Mouse (Mus musculus) 3134 (cell line): ENCODE results near the gene Greb1.
"Not testable (repeated sequence)": the region's sequence is repeated elsewhere in the genome, so short reads cannot be mapped to it uniquely, and the experiment has no call there.

Source experiments
- DNase-seq: peaks from one replicate; pipeline ENCODE4 v3.0.0-alpha.2; 2011; ENCODE audit warnings: low spot score; ENCODE audit not compliant: insufficient read length; ENCODE audit errors: extremely low read depth

Greb1 gene

GRCm38 (mm10) chr12:16698691-16699090, 102.0 kb downstream of the Greb1 start:
- DNase-seq: no peak

GRCm38 (mm10) chr12:16696146-16696545, 104.5 kb downstream of the Greb1 start:
- DNase-seq: no peak

- DNase-seq: not testable (repeated sequence)
Observed at GRCm38 (mm10) chr12:16695252-16695651, 105.4 kb downstream of the Greb1 start.

DNA sequence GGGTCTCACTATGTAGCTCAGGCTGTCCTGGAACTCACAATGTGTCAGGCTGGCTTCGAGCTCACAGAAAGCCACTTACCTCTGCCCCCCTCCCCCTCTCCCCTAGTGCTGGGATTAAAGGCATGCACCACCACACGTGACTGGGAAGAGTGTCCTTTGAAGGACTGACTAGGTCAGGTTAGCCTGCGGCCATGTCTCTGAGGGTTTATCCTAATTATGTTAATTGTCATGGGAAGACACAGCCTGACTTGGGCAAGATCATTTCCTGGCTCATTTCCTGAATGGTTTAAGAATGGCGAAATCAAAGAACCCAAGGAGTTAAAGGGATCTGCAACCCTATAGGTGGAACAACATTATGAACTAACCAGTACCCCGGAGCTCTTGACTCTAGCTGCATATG, 105.9 kb downstream of the Greb1 start:
- DNase-seq: no peak

- DNase-seq: no peak
Observed at GRCm38 (mm10) chr12:16690631-16691030, 110.1 kb downstream of the Greb1 start.

- no peak for DNase-seq
Observed at GRCm38 (mm10) chr12:16672246-16672645, 128.4 kb downstream of the Greb1 start.

GRCm38 (mm10) chr12:16669176-16669575, 131.5 kb downstream of the Greb1 start:
- no peak for DNase-seq

DNA sequence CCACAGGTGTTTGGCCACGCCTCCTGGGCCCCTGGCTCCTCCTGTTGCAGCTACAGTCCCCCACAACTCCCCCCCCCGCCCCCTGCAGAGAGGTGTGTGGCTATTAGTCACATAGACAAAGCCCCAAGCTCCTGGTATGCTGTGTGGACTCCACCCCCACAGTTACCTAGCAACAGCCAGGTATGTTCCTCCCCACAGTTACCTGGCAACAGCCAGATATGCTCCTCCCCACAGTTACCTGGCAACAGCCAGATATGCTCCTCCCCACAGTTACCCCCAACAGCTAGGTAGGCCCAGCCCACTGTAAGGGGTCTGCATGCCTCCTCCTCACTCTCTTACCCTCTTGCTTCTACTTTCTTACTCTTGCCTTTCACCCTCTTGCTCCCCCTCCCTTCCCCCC, 135.7 kb downstream of the Greb1 start:
- no peak for DNase-seq

DNA sequence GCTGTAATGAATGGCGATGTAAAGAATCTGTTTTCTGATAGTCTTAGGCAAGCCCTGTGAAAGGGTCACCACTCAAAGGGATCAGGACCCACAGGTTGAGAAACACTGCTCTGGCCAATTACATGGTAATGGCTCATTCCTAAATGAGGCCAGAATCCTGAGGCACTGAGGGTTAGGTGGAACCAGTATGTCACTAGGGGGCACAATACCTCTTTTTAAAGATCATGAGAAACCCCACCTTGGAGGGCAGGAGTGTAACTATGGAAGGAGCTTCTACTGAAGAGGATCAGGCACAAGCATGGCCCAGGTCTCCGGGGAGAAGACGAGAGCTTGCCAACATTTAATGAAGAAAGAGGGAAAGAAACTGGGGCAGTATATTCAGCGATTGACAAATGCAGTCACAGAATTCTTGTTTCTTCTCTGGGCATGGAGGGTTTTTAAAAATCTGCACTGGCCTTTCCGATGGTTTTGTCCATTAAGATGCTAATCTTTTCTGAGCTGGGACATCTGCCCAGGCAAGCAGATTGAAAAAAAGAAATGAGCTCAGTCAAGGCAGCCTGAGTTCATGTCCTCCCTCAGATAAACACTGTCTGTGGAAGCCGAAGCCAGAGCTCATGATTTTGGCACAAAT, 137.6 kb downstream of the Greb1 start:
- DNase-seq: no peak

DNA sequence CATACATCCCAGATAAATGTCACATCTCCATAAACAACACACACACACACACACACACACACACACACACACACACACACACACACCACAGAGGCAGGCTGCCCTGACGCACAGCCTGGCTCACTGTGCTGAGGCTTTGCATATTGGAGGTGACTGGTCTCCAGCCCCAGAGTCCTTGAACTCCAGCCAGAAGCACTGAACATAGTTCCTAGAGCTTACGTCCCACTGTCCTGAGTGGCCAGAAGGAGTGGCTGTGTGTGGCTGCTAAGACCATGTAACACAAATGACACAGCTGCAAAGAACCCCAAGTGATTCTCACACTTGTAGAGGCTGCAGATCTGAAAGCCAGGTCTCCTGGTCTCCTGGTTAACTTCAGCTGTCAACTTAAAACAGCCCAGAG, 138.8 kb downstream of the Greb1 start:
- no peak for DNase-seq

DNA sequence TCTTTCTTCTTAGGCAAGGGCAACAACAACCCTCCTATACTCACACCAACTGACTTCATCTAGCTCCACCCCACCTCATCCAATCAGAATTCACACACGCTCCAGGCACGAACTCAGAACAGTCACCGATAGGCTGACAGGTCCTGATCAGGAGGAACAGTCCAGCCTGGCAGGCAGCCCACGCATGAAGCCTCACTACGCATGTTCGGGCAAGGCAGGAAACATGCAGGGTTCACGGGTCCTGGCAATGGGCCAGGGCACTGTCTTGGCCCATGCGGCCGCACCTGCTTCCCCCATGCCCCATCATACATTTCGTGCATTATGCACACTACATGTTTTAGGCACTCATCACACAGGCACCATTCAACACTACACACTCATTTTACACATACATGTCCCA, 139.2 kb downstream of the Greb1 start:
- DNase-seq: no peak

- peak; percentile 21 for DNase-seq
Observed at GRCm38 (mm10) chr12:16656906-16657875, 143.5 kb downstream of the Greb1 start.

GRCm38 (mm10) chr12:16655604-16656003, 145.1 kb downstream of the Greb1 start:
- DNase-seq: no peak

DNA sequence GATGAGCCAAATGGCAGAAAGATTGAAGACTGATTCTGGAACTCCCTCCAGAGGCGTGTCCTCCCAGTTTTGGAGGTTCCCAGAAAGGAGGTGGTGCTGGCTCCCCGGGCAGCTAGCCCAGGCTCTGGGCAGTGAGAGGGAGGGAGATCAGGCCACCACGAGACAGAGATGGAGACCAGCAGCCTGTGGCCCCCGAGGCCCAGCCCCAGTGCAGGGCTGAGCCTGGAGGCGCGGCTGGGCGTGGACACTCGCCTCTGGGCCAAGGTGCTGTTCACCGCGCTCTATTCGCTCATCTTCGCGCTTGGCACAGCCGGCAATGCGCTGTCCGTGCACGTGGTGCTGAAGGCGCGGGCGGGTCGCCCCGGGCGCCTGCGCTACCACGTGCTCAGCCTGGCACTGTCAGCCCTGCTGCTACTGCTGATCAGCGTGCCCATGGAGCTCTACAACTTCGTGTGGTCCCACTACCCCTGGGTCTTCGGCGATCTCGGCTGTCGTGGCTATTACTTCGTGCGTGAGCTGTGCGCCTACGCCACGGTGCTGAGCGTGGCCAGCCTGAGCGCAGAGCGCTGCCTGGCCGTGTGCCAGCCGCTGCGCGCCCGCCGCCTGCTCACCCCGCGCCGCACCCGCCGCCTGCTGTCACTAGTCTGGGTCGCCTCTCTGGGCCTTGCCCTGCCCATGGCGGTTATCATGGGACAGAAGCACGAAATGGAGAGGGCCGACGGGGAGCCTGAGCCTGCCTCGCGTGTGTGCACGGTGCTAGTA, 147.2 kb downstream of the Greb1 start, which contains the start of gene Ntsr2:
Ntsr2 (plus strand) TSS at position 51 of the 762 bp plus-strand sequence.
- DNase-seq: peak; percentile 18

GRCm38 (mm10) chr12:16649819-16650218, 150.9 kb downstream of the Greb1 start:
- no peak for DNase-seq

GRCm38 (mm10) chr12:16648273-16648672, 152.4 kb downstream of the Greb1 start:
- no peak for DNase-seq

GRCm38 (mm10) chr12:16646780-16647409, 153.8 kb downstream of the Greb1 start:
- DNase-seq: no peak

DNA sequence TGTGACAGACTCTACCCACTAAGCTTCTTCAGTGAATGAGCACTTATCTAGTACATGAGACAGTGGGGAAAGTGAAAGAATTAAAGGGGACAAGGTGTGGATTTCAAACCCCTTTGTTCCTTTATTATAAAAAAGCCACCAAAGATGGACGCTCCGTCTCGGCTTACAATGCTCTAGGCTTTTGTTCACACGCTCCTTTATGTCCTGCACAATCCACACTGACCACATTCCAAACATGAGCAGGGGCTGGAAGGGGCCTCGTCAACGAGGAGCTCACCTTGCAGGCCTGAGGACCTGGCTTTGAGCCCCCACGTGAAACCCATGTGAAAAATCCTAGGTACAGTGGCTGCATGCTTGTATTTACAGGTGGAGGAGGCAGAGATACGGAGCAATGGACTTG, 156.0 kb downstream of the Greb1 start:
- no peak for DNase-seq

DNA sequence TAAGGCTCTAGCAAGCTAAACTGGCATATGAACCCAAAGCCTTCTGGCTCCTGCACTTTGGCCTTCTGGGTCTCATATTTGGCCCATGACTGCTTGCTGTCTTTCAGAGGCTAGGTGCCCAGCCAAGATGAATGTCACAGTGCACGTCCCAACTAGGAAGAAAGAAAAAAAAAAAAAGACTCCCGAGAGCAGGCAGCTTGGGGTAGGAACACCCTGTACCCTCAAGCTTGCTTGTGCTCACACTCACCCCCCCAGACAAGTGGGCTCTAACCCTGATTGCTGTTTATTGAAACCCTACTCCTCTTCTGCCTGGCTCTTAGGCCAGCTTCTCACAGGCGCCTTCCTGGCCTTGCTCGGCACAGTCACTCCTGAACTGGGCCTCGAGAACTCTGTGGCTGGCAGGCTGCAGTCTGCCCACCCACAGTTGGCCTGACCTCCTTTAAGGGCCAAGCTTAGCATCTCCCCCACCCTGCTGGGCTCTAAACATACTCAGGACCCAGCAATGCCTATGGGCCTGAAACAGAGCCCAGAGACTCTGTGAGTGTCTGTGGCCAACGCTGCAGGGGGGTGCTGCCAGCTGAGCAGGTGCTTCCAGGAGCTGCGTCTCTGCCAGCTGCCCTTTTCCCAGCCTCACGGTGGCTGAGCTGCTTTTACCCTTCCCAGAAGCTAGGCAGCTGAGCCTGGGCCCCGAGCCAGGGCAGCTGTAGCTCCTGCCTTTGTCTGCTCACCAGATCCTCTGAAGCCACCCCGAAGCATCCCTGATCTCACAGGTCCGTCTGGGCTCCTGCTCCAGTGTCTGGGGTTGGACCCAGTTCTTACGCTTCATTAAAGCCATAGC, 157.0 kb downstream of the Greb1 start:
- DNase-seq: no peak

DNA sequence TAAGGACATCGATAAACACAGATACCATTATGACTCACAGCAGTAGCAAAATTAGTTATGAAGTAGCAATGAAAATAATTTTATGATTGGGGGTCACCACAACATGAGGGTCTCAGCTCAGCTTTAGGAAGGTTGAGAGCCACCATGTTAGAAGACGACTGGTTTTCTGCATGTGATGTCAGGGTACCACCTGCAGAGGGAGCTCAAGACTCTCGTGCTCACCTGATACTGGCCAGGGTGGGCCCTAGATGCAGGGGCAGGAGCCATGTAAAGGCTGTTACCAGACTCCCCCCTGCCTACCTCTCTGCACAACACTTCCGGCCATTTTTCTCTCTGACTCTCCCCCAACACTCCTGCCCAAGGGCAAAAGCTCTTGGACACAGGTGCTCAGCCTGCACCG, 158.7 kb downstream of the Greb1 start:
- DNase-seq: no peak
